Mouse (Mus musculus) fibroblast of lung, adult 2 months (primary cell): ENCODE measurements around the gene Synrg.

Experiments
- DNase-seq: peaks from one replicate; pipeline ENCODE4 v3.0.0-alpha.2; 2011; ENCODE audit warnings: low read depth

The Synrg gene

DNA sequence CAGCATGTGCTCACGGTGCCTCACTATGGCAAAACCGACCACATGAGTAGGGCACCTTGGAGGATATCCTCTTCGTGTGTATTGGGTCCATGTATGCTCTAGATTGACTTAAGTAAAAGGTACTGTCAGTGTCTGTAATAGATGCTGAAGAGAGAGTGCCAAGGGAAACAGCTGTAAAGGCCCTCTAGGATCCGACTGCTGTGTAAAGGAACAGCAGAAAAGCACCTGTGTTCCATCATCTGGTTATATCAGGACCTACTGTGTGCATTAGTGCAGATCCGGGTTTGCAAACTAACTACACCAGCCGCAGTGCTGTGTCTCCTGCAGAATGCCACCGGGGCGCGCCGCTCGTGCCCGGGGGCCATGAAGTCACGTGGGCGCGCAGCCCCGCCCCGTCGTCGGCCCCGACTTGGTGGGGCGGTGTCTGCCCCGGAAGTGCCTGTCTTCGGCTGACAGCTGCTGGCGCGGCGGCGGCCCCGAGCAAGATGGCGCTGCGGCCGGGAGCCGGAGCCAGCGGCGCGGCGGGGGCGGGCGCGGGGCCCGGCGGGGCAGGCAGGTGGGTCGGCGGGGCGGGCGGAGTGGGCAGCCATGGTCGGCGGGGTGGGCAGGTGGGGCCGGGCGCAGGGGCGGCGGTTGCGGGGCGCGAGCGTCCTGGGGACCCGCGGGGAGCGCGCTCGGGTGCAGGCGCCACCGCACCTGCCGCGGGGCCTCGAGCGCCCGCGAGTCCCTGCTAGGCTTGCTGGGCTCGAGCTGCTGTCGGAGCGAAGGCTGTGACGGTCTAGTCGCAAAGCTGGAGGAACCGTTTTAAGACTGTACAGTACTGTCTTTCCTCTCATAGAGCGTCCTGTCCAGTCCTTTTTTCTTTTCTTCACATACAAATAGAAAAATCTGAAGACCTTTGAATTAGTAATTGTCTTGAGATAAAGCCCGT lies at the start of gene Synrg:
Gene Synrg (plus strand): TSS at position 438 of the 931 bp plus-strand sequence.
- peak; percentile 38 for DNase-seq

DNA sequence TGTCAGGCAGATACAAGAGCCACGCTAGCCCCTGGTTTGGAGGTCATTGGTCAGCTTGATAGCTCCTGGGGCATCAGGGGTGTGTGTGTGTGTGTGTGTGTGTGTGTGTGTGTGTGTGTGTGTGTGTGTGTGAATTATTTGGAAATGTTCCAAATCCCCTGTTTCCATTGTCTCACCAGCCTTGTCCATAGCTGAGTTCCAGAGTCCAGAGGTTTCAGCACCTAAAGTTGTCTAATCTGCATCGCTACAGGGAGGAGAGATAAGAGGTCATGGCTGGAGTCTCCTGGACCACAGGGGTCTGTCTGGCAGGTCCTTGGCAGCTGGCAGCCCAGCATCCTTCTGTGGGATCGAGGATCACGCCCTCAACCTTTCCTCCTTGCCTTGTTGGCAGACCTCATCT lies 49.7 kb upstream of the Synrg start:
- no peak for DNase-seq

DNA sequence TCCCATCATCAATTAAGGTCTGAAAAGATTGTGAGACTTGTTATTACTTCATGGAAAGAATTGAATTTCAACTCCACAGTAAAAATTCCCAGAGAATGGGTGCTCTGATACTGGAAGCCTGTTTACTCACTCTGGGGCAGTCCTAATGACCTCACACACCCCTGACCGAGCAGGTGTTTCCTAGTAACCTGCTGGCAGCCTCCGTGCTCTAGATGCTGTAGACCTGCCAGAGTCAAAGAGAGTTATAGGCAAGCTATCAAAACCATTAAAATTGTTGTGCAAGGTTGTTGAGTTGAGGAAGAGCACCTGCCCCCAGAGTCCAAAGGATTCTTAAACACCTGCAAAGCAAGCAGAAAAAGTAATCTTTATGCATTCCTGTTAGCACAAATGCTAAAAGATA lies 41.6 kb upstream of the Synrg start:
- no peak for DNase-seq

DNA sequence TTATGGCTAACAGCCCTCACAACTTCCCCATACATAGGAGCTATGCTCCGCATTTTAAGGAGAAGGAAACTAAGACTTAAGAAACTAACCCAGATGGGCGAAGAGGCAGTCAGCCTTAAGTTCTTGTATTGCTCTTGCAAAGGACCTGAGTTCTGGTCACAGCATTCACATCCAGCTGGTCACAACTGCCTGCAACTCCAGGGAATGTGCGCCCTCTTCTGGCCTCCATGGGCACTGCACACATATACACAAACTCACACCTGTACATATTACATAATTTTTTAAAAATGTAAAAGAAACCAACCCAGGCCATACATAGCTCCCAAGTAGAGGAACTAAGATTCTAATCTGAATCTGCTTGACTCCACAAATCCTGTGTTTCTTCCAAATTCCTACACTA lies 37.1 kb upstream of the Synrg start:
- DNase-seq, result no peak

DNA sequence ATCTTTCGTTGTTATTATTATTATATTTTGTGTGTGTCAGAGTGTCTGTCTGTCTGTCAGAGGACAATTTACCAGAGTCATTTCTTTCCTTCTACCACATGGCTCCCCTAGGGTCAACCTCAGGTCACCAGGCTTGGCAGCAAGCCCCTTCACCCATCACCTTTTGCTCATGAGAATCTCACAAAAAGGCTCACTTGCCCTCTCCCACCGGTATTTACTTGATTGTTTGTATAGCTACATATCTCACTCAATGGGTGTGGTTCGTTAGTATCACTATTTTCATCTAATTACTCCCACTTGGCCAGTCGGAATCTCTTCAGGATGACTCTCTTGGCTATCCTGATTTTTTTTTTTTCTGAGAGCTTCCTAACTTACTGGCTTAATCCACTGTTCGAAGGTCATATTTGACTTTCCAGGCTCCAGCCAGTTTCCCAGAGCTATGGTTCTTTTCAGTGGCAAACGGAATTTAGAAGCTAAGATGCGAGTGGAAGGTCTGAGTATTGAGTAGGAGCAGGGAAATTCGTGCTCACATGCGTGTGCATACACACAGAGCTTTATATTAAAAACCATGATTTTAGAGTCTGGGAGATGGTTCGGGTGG lies 31.6 kb upstream of the Synrg start:
- no peak for DNase-seq

DNA sequence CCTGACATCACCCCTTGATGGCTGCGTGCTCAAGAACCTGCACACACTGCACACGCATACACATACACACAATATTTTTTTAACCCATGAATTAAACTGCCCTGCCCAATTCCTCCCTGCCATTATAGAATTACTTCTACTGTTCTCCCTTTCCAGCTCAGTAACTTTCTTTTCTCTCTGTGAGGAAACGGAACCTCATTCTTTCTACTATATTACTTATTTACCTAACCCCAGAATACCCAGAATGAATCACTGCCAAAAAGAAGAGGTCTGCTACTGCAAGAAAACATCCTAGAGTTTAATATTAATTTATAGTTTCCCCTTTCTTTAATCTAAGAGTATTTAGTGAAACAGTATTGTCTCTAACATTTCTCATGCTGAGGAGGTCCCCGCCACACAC lies 30.9 kb upstream of the Synrg start:
- DNase-seq, result no peak

DNA sequence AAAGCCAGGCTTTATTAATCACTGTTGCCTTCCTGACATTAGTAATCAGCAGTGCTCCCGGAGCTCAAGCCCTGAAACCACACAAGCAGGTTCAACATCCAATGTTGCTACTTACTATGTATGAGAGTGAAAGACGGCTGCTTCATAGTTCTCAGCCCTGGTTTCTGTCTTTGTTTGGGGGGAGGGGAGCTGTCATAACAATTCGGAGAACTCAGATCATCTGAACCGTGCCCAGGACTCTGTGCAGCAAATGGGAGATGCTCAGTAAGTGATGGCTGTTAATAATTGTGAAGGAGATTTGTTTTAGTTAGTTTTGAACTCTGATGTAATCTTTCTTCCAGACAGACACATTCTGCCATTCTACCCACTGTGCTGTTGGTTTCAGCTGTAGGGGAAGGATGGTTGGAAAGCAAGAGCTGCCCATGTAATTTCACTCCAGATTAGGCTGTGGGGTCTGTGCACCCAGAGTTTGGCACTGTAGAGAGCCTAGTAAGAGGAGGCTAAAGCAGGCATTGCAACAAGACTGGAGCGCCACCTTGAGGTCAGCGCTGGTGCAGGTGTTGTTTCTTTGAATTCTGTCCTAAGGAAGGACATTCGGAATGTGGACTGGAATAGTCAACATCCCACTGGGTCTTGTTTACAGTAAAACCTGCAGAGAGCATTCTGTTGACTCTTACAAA lies 28.1 kb upstream of the Synrg start:
- peak; percentile 43 for DNase-seq

DNA sequence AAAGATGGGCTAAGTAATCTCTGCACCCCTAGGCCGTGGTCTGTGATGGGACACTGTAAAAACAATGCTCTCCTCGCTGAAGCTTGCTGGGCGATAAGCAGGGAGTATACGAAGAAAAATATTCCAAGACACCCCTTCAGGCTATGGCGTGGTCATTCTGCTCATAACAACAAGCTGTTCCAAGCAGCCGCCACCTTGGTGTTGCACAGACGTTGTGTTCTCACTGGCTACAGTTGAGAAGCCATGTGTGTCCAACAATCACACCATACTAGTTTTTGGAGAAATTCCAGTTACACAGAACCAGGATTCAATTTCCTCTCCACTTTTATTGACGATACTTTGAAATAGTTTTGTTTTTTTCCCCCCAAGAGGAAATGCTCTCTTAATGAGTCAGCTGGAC lies 25.7 kb upstream of the Synrg start:
- DNase-seq, result no peak

DNA sequence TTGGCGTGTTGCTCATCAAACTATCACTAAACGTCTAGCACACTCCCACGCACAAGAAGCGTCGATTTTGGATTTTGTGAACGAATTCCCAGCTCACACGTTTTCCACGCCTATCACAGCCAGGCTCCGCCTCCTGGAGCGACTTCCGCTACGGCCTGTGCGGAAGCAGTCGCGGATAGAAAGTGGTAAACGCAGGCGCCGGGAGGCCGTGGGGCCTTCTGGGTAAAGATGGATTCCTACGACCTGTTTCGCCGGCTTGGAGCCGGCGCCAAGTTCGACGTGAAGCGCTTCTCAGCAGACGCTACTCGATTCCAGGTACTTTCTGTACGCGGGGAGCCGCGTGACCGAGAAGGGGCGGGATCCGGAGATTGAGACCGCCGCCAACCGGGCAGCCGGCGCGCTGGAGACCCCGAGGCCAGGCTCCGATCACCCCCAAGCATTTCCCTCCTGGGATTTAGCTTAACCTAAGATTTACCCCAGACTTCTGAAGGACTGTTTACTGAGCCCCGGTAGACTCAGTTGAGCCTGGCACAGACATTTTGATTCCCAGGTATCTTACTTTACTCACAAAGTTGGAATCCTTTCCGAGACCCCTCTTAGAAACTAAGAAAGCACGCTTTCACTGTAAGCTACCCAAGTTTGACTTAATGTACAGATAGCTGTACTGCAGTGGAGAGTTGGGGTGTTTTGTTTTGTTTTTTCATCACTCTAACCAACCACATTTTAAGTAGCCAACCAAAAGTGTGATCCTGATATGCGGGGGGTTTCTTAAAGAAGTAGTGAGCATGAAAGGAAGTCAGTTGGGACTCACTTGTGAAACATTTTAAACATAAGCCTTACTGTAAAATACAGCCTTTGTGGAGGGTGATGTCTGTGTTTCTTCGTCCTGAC lies 22.0 kb upstream of the Synrg start, which contains the start of gene Ddx52:
Gene Ddx52 (plus strand): TSS at position 113 of the 891 bp plus-strand sequence.
- peak; percentile 83 for DNase-seq

DNA sequence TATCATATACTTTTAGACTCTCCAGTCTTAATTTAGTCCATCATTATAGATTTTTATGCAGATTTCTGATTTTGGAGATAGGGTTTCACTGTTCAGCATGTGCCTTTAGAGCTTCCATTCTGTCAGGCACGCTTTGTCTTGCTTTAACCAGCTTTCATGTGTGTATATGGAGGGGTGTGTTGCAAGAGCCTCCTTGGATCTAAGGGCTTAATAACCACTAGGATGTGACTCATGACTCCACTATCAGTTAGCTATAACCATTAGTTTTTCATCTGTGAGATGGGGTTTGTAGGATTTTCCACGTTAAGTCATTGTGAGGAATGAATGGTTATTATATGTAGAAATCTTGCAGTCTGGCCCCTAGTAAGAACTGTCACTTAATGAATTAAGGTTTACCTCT lies 7.4 kb upstream of the Synrg start:
- no peak for DNase-seq

DNA sequence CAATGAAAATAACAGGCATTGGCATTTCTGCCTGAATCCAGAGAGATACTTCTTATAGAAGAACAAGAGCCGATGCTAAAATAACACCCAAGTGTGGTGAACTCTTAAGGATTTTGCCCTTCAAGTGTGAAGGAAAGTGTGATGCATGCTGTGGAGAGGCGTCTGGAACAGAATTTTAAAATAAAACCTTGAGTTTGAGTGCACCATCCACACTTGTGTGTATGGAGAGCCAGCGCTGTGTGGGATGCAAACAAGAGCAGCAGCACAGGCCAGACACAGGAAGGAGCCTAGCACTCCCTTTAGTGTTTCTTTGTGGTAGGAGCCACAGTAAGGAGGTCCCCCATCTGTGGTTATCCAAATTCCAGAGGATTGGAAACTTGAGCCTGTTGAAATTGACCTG lies 2.2 kb upstream of the Synrg start:
- DNase-seq, result no peak

DNA sequence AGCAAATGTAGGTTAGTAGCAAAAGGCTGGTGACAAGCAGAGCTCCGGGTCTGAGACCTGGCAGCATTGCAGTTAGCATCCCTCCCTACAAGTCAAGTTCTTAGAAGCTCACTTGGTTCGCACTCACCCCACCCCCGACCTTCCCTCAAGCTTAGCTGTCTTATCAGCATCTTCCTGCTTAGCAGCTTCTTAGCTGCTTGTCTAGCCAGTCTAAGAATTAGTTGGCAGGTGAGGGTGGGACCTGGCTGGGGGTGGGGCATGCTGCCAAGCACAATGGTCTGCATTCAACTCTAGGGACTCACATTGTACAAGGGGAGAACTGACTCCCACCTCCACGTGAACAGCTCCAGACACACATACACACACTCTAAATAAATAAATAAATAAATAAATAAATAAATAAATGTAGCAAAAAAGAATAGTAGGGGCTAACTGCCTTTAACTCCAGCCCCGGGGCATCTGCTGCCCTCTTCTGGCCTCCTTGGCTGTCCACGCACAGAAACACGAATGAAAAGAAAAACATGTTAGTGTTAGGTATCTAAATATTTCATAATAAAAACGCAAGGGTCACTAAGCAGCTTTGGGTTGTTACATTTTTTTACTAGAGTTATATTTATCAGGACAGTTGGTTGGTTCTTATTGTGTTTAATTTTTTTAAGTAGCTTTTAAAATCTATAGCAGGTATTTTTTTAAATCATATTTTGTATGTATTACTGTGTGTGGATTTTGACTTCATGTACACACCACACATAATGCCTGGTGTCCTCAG lies 3.4 kb downstream of the Synrg start:
- DNase-seq, result no peak

DNA sequence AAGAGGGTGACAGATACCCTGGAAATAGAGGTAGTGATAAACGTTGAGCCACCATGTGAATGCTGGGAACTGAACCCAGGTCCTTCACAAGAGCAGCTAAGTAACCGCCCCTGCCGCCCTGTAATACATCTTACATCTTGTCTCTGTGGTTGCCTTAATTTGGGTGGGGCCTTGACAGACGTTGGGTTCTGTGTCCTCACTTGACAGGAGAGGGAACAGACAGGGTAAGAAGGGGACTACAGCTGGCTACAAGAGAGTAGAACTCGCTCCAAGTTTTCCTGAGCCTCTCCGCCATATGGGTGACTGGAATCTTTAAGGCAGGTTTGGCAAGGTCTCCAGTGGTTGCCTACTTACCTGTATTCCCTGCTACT lies 4.0 kb downstream of the Synrg start:
- DNase-seq, result no peak

DNA sequence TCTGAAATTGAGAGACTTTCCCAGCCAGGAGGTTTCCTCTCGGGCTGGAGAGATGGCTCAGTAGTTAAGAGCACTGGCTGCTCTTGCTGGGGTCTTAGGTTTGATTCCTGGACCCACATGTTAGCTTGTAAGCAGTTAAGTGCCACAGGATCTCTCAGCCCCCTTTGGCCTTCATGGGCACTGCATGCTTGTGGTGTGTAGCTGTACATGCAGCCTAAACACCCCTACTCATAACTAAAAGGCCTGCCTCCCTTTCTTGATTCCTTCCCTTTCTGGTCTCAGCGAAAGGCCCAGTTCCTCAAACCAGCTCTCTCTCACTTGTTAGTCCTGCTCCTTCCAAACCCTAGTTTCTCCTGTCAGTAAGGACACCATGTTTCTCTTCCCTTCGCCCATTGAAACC lies 4.8 kb downstream of the Synrg start:
- DNase-seq, result no peak

DNA sequence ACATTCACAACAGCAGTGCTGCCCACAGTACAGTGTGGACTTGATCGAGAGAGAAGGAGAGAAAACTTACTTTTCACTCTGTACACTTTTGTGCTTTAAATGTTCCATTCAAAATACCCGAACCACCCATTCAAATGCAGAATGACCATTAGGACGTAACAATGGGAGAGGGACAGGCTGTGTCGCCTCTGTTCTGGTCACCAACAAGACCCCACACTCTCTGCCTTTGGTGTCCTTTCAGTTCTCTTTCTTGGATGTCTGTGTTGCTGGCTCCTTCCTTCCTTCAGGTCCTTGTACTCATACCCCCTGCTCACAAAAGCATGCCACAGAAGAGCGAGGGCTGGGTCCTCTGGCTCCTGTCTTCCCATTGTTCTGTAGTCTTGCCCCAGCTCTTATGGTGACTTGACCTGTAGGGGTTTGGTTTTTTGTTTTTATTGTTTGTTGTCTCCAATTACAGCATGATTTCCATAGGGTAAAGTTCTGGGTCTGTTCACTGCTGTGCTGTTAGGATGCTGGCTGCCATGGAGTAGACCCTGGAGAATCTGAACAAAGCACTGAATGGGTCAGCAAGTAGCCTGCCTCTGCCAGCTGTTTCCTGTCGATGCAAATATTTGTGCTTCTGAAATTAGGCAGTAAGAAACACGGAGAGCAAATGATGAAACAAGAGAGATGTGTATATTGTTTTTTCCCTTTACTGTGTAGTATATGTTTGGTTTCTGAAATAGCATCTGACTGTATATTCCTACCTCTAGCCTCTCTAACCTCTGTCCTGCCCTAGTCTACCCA lies 10.5 kb downstream of the Synrg start:
- DNase-seq, result no peak

DNA sequence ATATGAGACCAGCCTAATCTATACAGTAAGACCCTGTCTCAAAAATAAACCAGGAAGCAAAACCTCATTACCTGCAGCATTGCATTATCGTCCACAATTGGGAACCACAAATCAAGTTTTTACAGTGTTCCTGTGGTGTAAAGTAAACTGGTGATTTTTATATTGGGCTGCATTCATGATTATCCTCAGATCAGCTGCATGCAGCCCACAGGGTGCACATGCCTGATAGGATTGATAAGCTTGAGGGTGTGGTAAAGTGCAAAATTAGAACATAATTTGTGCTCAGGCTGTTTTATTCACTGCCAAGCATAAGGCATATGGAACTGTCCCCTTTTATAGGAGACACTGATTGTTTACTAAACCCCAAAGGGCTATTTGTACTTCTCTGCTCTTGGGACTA lies 11.3 kb downstream of the Synrg start:
- no peak for DNase-seq

DNA sequence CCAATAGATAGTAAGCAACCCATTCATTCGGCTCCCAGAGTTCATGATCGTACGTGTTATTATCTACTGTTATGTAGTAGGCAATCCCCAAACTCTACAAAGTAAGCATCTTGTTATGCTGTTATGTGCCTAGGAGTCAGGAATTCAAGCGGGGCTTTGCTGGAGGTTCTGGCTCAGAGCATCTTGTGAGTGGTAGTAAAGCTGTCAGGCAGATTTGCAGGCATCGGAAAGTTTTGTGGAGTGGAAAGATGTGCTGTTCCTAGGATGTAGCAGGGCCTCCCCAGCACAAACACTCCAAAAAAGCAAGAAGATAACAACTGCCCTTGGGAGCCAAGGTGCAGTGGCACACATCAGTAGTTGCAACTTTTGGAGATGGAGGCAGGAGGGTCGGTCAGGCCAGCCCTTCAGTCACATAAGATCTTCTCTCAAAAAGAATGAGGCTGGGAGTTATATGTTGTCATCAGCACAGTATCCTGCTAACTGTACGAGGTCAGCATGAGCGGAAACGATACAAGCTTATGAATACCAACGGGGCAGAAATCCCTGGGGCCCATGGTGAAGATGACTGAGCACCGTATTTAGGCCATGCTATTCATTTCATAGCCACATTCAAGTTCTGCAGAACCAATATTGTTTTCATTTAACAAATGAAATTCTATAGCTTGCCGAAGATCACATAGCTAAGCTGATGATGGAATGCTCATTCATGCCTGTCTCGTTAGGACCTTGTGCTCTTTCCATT lies 12.2 kb downstream of the Synrg start:
- no peak for DNase-seq

DNA sequence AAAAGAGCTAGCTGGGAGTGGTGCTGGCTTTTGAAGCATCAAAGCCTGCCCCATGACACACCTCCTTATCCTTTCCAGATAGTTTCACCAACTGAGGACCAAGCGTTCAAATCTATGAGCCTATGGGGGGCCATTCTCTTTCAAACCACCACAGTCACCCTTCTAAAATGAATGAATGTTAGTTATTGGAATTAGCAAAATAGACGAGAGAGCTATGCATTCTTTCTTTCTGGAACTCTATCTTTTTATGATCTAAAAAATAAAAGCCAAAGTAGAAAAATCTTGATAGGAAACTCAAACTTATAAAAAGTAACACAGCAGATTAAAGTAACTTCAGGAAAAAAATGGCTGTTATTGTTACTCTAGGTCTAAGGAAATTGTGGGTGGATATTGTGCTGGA lies 13.6 kb downstream of the Synrg start:
- DNase-seq, result no peak

DNA sequence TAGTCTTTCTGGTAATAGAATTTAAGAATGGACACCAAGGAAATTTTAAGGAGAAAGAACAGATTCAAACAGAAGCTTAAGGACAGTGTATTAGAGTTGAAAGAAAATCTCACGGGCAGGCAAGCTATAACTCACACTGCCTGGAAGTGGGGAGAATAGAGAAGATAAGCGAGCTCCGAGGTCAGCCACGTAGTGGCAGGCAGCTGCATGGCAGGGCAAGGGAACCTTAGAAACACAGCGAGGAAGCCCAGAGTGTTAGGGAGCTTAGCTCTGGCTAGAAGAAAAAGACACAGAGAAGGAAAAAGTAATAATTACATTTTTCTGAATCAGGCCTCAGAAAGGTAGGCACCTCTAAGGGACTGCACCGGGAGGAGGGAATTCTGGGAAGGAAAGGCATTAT lies 15.8 kb downstream of the Synrg start:
- no peak for DNase-seq

DNA sequence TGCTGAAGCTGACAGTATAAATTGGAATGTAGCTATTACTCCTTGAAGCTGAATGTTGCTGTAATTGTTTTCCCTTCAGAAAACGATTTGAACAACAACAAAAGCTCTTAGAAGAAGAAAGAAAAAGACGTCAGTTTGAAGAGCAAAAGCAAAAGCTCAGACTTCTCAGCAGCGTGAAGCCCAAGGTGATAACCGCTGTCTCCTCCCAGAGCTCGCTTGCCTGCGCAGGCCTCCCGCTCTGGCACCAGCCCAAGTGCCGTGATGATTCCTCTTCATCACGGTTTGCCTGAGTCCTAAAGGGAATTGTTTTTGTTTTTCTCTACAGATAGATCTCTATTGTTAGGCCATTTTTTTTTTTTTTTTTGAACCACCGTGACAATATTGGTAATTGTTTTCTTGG lies 17.1 kb downstream of the Synrg start:
- no peak for DNase-seq
